Mouse (Mus musculus) lung, adult 2 months (tissue): ENCODE data around the gene Rmnd1. TPM values are rescaled to one million over a fixed set of nuclear protein-coding genes. Genes with fewer than 3 reads are reported as not detected.

Source experiments
- DNase-seq: peaks from one replicate; pipeline ENCODE4 v3.0.0; 2022
- H3K4me1 ChIP-seq: fragments of 200-500 bp; 2 replicates; pipeline ENCODE4 v1.6.1; 2011; ENCODE audit warnings: low read length; ENCODE audit not compliant: control insufficient read depth, insufficient read depth
- H3K4me3 ChIP-seq: fragments of 200-500 bp; replicated peaks from 2 replicates; pipeline ENCODE3; 2011; ENCODE audit warnings: low read depth, mild to moderate bottlenecking, control low read depth, low read length; ENCODE audit errors: extremely low read depth
- CTCF ChIP-seq: fragments of 200-500 bp; IDR thresholded peaks from 2 replicates; pipeline ENCODE4 v1.5.1; 2011; ENCODE audit warnings: mild to moderate bottlenecking, low read length, control low read depth; ENCODE audit not compliant: insufficient read depth
- POLR2A ChIP-seq: fragments of 200-500 bp; IDR thresholded peaks from 2 replicates; pipeline ENCODE4 v1.6.1; 2011; ENCODE audit warnings: low read depth, mild to moderate bottlenecking, control low read depth, low read length, borderline replicate concordance; ENCODE audit errors: extremely low read depth
- WGBS: fragments of 180-500 bp; shearing (Covaris S2); methylation state at CpG from one replicate; pipeline ENCODE4 v1.1.7; 2018; 5-methylcytosine and 5-hydroxymethylcytosine counted together
- polyA plus RNA-seq: library from polyadenylated mRNA; depleted of rRNA; stranded (reverse); fragments of >200 nt; gene quantifications from 2 replicates; pipeline ENCODE4 v1.2.3, GENCODE M21; 2012; rRNA removed

The Rmnd1 gene
- polyA plus RNA-seq, 1 experiment = 16.5 TPM

DNA sequence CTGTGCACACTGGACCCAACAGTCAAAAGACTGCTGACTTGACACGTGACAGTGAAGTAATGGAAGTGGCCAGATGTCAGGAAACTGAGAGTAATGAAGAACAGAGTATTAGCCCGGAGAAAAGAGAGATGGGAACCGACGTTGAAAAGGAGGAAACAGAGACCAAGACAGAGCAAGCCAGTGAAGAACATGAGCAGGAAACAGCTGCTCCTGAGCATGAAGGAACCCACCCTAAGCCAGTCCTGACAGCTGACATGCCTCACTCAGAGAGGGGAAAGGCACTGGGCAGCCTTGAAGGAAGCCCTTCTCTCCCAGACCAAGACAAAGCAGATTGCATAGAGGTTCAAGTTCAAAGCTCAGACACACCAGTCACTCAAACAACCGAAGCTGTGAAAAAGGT is 75.5 kb downstream of the Rmnd1 start:
- DNase-seq = no peak
- 34% methylated on average over 5 of the region's 5 CpGs for WGBS
- no peaks in the 10 kb centered on the region for H3K4me1 ChIP-seq
- no peak for TF ChIP-seq POLR2A
- TF ChIP-seq CTCF = no peak
- H3K4me3 ChIP-seq = no peak overlapping the region

DNA sequence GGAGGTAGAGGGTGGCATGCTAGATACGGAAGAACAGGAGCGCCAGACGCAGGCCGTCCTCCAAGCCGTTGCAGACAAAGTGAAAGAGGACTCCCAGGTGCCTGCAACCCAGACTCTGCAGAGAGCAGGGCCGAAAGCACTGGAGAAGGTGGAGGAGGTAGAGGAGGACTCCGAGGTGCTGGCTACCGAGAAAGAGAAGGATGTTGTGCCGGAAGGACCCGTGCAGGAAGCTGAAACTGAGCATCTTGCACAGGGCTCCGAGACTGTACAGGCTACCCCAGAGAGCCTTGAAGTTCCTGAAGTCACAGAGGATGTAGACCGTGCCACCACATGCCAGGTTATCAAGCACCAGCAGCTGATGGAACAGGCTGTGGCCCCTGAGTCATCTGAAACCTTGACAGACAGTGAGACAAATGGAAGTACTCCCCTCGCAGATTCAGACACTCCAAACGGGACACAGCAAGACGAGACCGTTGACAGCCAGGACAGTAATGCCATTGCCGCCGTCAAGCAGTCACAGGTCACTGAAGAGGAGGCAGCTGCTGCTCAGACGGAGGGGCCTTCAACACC is 76.2 kb downstream of the Rmnd1 start:
- no peak overlapping the region for H3K4me3 ChIP-seq
- 73% methylated on average over 19 of the region's 19 CpGs for WGBS
- H3K4me1 ChIP-seq = no peaks in the 10 kb centered on the region
- TF ChIP-seq POLR2A = no peak
- TF ChIP-seq CTCF = no peak
- DNase-seq = no peak

DNA sequence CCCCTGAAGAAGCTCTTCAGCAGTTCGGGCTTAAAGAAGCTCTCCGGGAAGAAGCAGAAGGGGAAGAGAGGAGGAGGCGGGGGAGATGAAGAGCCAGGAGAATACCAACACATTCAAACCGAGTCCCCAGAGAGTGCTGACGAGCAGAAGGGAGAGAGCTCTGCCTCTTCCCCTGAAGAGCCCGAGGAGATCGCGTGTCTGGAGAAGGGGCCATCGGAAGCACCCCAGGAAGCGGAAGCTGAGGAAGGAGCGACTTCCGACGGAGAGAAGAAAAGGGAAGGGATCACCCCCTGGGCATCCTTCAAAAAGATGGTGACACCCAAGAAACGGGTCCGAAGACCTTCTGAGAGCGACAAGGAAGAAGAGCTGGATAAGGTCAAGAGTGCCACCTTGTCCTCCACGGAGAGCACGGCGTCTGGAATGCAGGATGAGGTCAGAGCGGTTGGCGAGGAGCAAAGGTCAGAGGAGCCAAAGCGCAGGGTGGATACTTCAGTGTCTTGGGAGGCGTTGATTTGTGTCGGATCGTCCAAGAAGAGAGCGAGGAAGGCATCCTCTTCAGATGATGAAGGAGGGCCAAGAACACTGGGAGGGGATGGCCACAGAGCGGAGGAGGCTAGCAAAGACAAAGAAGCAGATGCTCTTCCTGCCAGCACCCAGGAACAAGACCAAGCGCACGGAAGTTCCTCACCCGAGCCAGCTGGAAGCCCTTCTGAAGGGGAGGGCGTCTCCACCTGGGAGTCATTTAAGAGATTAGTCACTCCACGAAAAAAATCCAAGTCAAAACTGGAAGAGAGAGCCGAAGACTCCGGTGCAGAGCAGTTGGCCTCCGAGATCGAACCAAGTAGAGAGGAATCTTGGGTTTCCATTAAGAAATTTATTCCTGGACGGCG is 77.6 kb downstream of the Rmnd1 start:
- H3K4me1 ChIP-seq = no peaks in the 10 kb centered on the region
- WGBS = 78% methylated on average over 38 of the region's 38 CpGs
- TF ChIP-seq CTCF (no peak), POLR2A (no peak)
- DNase-seq = no peak
- H3K4me3 ChIP-seq = no peak overlapping the region

Other genes starting within 250 kb of the Rmnd1 start
- 18.2 and 26.9 TPM in 2 replicates for gene Akap12, start 166.0 kb downstream of the Rmnd1 start, polyA plus RNA-seq
- 8.8 and 9.9 TPM in 2 replicates for gene Zbtb2, start 44.3 kb downstream of the Rmnd1 start, polyA plus RNA-seq
- gene Armt1, start 79 bp upstream of the Rmnd1 start, polyA plus RNA-seq = 4.3 and 7.2 TPM in 2 replicates
- 1.5 and 2.5 TPM in 2 replicates for gene Ccdc170, start 50.1 kb upstream of the Rmnd1 start, polyA plus RNA-seq
- gene Esr1, start 179.2 kb upstream of the Rmnd1 start, polyA plus RNA-seq = 1.2 and 1.5 TPM in 2 replicates